Mouse (Mus musculus) embryonic fibroblast, embryonic 13.5 days (primary cell): ENCODE measurements around the gene Pdcd1lg2.

Source experiments
- CTCF ChIP-seq: IDR thresholded peaks from 2 replicates; pipeline ENCODE4 v1.5.1; 2011; ENCODE audit warnings: mild to moderate bottlenecking, control low read depth, low read length, moderate library complexity, borderline replicate concordance; ENCODE audit not compliant: insufficient read depth
- POLR2A ChIP-seq: IDR thresholded peaks from 2 replicates; pipeline ENCODE4 v1.6.1; 2011; ENCODE audit warnings: low read depth, mild to moderate bottlenecking, control low read depth, low read length, moderate library complexity

- TF ChIP-seq POLR2A (no peak), CTCF (no peak)
Observed at GRCm38 (mm10) chr19:29466819-29467218, 56.1 kb downstream of the Pdcd1lg2 start.
